Mouse (Mus musculus) bone marrow, adult 2 months (tissue): Measurements from ENCODE around the gene Nf1. TPM values are rescaled to one million over a fixed set of nuclear protein-coding genes. Genes with fewer than 3 reads are reported as not detected.

Experiments
- H3K27ac ChIP-seq: fragments of 200-500 bp; 2 replicates; pipeline ENCODE4 v1.5.1; 2012; ENCODE audit warnings: low read depth, mild to moderate bottlenecking, control low read depth, inconsistent platforms, low read length; ENCODE audit not compliant: control insufficient read depth, poor library complexity, insufficient read depth
- H3K4me1 ChIP-seq: fragments of 200-500 bp; 2 replicates; pipeline ENCODE4 v1.6.1; 2011; ENCODE audit warnings: low read length; ENCODE audit not compliant: control insufficient read depth, insufficient read depth
- H3K4me3 ChIP-seq: fragments of 200-500 bp; replicated peaks from 2 replicates; pipeline ENCODE3; 2011; ENCODE audit warnings: mild to moderate bottlenecking, low read depth, low read length, control low read depth; ENCODE audit not compliant: control insufficient read depth
- CTCF ChIP-seq: fragments of 200-500 bp; IDR thresholded peaks from 2 replicates; pipeline ENCODE4 v1.5.1; 2011; ENCODE audit warnings: low read length, control low read depth; ENCODE audit not compliant: control insufficient read depth, insufficient read depth
- POLR2A ChIP-seq: fragments of 200-500 bp; IDR thresholded peaks from 2 replicates; pipeline ENCODE4 v1.6.1; 2011; ENCODE audit warnings: low read depth, mild to moderate bottlenecking, control low read depth, low read length, borderline replicate concordance; ENCODE audit not compliant: control insufficient read depth
- WGBS: fragments of 180-500 bp; shearing (Covaris S2); methylation state at CpG from one replicate; pipeline ENCODE4 v1.1.7; 2018; 5-methylcytosine and 5-hydroxymethylcytosine counted together
- polyA plus RNA-seq: library from polyadenylated mRNA; stranded (reverse); fragments of >200 nt; gene quantifications from 2 replicates; pipeline ENCODE4 v1.2.4, GENCODE M21; 2011; ENCODE audit warnings: low replicate concordance; ENCODE audit not compliant: missing spikeins, insufficient read depth, insufficient read length

Gene Nf1
- polyA plus RNA-seq, 1 experiment, result 3.0 TPM

DNA sequence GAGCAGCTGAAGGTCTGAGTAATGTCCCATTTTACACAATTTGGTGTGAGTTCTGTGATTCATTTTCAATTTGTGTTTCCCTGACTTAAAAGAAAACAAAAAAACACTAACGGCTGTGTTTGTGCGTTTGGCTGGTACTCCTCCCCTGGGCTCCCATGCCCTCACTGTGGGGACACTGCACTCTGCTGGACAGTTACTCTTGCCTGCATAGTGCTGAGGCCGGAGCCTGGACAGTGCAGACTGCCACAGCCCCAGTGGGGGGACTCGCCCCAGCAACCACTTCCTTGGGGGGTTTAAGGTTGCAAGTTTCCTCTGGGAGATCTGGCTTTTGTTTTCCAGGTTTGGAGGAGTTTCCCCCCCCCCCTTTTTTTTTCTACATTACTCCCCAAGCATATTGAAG lies 241.2 kb downstream of the Nf1 start:
- no peaks in the 10 kb centered on the region; the same call in 1 of the 2 replicates for H3K4me1 ChIP-seq
- TF ChIP-seq CTCF (peak; percentile 42), POLR2A (no peak)
- 37% methylated on average over 4 of the region's 4 CpGs for WGBS
- no peak overlapping the region for H3K4me3 ChIP-seq
- no peak overlapping the region for H3K27ac ChIP-seq

- 75% methylated on average over 6 of the region's 6 CpGs for whole genome bisulfite sequencing
- H3K27ac ChIP-seq, result no peak overlapping the region
- no peak for TF ChIP-seq CTCF
- TF ChIP-seq POLR2A, result no peak
- H3K4me3 ChIP-seq, result no peak overlapping the region
- H3K4me1 ChIP-seq, result no peaks in the 10 kb centered on the region; the same call in 1 of the 2 replicates
Measured at GRCm38 (mm10) chr11:79581257-79581656, 241.8 kb downstream of the Nf1 start.

DNA sequence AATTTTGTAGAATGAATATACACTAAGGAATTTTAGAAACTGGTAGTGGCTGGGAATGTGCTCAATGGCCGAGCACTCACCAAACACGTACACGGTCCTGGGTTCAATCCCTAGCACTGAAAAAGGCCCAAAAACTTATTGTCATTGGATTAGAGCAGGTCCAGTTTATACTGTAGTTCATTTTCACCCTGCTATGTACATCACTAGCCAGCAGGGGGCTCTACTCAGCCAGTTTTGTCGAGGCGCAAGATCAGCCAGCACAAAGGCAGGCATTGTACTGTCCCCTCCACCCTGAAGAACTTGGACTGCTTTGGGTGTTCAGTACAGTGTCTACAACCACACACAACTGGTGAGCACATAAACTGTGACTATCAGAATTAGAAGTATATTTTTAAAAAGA lies 244.7 kb downstream of the Nf1 start:
- peak; percentile 79 for TF ChIP-seq CTCF
- TF ChIP-seq POLR2A, result no peak
- Histone ChIP-seq H3K4me1 (no peaks in the 10 kb centered on the region; the same call in 1 of the 2 replicates), H3K27ac (no peak overlapping the region), H3K4me3 (no peak overlapping the region)
- 4% methylated on average over 5 of the region's 5 CpGs for WGBS

GRCm38 (mm10) chr11:79589317-79590075 lies 250.0 kb downstream of the Nf1 start:
- no peak for TF ChIP-seq POLR2A
- peak; percentile 18; the same call in 1 of the 2 replicates for TF ChIP-seq CTCF
- Histone ChIP-seq H3K27ac (no peak overlapping the region), H3K4me1 (no peaks in the 10 kb centered on the region), H3K4me3 (no peak overlapping the region)
- 47% methylated on average over 14 of the region's 14 CpGs for WGBS

DNA sequence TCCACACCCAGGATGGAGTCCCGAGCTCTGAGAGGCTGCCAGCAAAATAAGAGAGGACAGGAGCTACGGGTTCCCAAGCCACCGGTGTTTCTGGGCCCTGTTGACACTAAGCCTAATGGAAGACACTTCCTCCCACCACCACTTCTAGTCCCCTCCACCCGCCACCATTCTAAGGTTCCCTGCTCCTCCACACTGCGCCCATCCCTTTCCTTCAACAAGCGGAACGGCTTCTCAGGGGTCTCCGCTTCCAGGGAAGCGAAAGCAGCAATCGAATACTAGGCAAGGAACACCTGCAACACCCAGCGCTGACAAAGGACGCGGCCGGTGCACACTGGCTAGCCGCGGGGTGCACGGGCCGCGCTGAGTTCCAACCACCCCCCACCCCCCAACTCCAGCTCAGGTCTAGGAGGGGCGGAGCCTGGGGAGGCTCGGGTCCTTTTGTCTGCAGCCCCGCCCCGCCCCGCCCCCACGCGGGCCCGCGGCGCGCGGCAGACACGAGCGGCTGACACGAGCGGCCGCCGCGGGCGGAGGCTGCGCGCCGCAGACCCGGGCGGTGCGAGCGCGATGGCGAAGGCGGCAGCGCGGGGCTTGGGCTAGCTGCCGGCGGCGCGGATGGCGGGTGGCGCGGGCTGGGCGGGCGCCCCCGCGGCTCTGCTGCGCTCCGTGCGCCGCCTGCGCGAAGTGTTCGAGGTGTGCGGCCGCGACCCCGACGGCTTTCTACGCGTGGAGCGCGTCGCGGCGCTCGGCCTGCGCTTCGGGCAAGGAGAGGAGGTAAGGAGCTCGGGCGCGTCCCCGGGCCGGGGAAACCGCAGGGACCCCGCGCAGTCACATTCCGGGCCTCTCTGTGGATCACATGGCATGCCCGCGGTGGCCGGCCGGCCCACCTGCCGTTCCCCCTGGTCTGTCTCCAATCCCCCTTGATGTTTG lies 251.4 kb downstream of the Nf1 start, which contains the start of gene Rab11fip4:
Rab11fip4 (plus strand) TSS at position 549 of the 927 bp plus-strand sequence.
- Histone ChIP-seq H3K4me3 (peak within 1 kb of the TSS; percentile 21), H3K27ac (no peak within 1 kb of the TSS; the same call in 1 of the 2 replicates), H3K4me1 (no peaks in the 10 kb centered on the region)
- WGBS, result 4% methylated on average over 92 of the region's 98 CpGs
- no peak for TF ChIP-seq POLR2A
- no peak for TF ChIP-seq CTCF

DNA sequence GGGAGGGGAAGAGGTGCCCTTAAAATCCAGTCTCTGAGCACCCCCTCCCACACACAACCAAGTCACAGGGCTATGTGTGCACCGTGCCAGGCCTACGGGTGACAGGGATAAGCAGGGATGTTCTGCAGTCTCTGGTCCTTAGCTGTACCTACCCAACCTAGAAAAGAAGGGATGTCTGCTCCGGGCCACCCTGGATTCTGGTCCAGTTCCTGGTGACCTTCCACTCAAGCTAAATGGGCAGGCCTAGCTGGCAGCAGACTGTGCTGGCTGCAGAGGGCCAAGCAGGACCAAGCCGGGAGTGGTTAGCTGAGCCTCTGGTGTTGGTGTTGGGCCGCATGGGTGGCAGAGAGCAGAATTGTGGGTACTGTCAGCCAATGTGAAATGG lies 252.1 kb downstream of the Nf1 start:
- no peaks in the 10 kb centered on the region for H3K4me1 ChIP-seq
- H3K27ac ChIP-seq, result no peak overlapping the region; the same call in 1 of the 2 replicates
- H3K4me3 ChIP-seq, result no peak overlapping the region
- TF ChIP-seq CTCF, result no peak
- no peak for TF ChIP-seq POLR2A
- WGBS, result 44% methylated on average over 5 of the region's 5 CpGs

GRCm38 (mm10) chr11:79593495-79593894 lies 254.0 kb downstream of the Nf1 start:
- Histone ChIP-seq H3K4me1 (no peaks in the 10 kb centered on the region), H3K4me3 (no peak overlapping the region), H3K27ac (no peak overlapping the region)
- TF ChIP-seq CTCF (no peak), POLR2A (no peak)
- WGBS, result 49% methylated on average over 11 of the region's 11 CpGs

DNA sequence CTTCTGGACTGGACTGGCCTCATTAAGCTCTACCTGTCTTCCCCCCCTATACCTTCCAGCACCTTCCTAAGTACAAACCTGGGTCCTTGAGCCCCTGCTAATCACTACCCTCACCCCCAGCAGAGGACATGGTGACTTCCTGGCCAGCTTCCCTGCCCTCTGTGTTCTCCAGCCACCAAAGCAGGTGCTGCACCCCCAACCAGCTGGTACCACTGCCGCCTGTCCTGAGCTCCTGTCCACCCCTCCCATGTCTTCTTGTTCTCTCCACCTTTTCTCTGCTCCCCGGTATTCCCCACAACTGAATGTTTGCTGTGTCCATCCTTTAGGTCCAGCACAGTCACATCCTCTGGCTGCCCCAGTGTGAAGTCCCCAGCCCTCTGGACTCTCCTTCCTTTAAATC lies 271.0 kb downstream of the Nf1 start:
- H3K4me3 ChIP-seq, result no peak overlapping the region
- TF ChIP-seq CTCF (no peak), POLR2A (no peak)
- 58% methylated on average over 2 of the region's 2 CpGs for WGBS
- no peaks in the 10 kb centered on the region for H3K4me1 ChIP-seq
- no peak overlapping the region for H3K27ac ChIP-seq
